Mouse (Mus musculus): Measurements from ENCODE around the gene Clstn1. TPM values are rescaled to one million over a fixed set of nuclear protein-coding genes. Genes with fewer than 3 reads are reported as not detected.

Clstn1 gene
- total RNA-seq (2022) = 100 to 1,000 TPM; 106 to 164 (median 136) TPM

DNA sequence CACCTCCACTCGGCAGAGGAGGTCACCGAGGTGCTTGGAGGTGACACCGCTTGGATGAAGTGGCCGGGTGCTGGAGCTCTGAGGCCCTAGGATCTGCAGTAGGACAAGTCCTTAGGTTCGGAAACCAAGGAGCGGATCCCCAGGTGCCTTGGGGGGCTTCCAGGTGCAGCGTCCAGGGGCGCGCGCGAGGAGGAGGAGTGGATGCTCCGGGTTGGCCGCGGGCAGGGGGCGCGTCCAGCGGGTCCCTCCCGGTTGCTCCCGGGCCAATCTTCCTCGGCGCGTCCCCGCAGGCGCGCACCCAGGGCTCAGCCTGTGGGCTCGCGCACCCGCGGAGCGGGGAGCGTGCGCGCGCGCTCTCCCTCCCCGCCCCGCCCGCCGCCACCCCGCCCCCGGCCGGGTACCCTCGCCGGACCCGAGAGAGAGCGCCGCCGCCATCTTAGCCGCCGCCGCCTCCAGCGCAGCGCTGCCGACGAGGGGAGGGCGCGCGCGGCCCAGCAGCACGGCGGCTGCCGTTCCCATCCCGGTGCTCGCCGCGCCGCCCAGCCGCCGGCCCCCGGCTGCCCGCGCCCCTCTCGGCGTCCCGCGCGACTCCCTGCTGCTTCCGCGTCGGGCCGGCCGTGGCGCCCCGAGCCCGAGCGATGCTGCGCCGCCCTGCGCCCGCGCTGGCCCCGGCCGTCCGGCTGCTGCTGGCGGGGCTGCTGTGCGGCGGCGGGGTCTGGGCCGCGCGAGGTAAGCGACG, at the start of gene Clstn1:
Gene Clstn1, plus strand, starts transcription at position 425 of the 739 bp plus-strand sequence.
- DNase-seq = no peak

DNA sequence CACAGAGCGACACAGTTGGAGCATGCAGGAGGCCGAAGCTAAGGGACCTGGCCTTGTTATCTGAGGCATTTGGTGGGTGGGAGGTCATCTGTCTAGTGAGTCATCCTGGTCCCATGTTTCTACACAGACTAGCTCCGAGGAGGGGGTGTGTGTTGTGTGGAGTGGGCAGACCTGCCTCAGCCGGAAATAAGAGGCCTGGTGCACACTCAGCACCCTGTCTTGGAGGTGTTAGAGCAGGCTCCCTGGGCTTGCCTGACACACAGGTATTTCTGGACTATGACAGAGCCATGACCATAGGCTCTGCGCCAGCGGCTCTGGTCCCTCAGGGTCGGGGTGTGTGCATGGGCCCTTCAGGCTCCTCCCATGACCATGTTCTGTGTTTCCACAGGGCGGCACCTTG, 46.8 kb upstream of the Clstn1 start:
- DNase-seq = peak; percentile 62

DNA sequence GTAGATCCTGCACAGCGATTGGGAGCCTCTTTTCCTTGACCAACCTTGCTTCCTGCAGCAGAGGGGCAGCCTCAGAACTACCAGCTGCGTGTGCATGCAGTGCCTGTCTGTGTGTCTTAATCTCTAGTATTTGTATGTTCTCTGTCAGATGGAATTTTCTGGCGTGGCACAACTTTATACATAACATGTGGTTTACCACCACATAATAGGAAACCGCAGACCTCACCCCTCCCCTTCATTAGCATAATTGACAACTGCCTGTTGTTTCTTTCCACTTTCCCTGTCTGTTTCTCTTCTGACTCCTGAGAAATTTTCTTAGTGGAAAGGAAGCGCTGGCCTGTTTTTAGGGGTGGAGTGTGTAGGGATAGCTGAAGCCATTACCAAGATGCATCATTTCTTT, 44.3 kb upstream of the Clstn1 start:
- no peak for DNase-seq

DNA sequence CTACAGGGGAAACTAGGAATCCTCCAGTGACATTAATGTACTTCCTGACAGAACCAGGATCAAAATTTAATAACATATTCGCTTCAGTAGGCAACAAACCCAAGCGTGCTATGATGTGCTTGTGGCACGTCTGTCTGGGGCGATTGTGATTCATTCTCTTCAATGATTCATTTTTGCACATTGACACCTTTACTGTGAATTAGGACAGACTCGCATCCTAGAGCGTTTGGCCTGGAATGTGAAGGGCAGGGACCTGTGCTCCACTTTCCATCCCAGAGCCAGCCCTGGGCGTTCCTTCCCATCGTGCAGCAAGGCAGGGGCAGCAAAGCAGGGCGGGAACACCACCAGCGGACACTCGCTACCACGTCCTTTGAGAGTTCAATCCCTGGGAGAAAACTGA, 43.8 kb upstream of the Clstn1 start:
- DNase-seq = no peak

DNA sequence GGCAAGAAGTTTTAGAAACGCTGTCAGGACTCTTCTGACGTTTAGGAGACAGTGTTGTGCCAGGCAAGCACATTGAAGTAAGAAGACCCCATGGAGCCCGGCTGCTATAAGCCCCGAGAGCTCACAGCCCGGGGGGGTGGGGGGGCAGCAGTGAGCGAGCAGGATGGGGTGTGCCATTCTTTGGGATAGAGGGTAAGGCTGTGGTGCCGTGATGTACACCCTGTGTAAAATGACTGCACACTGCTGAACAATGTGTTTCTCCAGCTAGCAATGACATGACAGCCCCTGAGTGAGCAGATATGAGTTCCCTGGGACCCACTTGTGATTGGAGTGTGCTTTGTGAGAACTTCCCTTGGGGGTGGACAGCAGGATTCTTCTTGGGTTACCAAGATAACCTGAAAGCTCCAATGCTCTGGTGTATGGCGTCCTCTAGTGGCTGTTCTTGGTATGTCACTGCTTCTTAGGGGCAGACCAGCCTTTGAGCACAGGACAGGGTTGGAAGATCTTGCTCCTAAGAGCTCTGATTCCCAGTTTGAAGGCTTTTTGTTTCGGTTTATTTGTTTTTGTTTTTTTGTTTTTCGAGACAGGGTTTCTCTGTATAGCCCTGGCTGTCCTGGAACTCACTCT, 43.2 kb upstream of the Clstn1 start:
- peak; percentile 64 for DNase-seq

DNA sequence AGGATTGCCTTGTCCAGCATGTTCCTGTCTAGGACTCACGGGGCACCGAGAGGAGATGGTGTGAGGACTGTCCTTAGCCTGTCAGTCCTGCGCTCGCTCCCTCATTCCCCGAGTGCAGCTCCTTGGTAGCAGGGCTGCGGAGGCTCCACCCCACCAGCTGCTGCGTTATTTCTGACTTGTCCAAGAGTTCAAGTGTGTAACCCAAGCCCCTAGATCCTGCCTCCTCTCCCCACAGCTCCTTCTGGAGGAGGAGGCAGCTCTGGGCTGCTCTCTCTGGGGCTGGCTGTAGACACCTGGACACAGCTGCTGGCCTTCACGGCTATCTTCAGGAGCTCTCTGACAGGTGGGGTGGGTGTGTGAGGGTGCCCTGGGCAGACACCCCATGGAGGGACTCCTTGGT, 41.4 kb upstream of the Clstn1 start:
- DNase-seq = no peak

DNA sequence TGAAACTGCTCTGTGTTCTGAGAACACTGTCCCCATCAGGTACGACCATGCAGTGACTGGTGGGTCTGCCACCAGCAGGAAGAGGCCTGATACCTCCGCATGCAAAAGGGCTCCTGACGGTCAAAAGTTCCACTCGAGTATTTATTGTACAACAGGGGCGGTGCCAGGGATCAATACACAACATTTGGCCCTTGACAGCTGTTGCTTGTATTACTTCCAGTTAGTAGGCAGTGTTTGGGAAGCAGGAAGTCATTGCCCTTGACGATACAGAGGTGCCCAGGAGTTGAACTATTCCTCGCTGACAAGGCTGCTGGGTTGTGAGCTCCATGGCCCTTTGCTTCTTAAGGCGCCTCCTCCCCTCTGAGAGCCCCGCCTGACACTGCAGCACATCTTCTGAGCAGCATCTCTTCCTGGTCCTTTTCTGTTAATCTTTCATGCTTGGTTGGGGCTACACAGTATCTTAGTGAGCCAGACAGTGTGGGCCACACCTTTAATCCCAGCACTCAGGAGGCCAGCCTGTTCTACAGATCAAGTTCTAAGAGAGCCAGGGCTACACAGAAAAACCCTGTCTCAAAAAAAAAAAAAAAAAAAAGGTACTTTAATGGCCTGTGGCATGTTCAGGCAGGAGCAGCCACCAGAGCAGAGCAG, 39.3 kb upstream of the Clstn1 start:
- no peak for DNase-seq

DNA sequence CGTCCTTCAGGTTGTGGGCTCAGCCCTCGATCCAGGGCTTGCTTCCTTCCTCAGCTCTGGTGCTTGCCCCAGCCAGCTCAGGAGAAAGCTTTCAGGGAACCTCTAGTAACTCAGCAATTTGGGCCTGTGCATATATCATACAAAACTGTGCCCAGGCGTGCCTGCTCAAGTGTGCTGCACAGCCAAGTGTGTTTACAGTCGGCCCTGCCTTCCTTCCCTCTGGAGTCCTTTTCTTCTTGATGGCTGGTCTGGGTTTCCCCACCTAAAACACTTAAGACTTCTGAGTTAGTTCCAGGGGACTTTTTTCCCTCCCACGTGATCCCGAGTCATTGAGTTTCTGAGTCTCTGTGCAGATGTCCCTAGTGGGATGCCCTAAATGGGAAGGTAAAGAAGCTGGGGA, 38.7 kb upstream of the Clstn1 start:
- DNase-seq = no peak

DNA sequence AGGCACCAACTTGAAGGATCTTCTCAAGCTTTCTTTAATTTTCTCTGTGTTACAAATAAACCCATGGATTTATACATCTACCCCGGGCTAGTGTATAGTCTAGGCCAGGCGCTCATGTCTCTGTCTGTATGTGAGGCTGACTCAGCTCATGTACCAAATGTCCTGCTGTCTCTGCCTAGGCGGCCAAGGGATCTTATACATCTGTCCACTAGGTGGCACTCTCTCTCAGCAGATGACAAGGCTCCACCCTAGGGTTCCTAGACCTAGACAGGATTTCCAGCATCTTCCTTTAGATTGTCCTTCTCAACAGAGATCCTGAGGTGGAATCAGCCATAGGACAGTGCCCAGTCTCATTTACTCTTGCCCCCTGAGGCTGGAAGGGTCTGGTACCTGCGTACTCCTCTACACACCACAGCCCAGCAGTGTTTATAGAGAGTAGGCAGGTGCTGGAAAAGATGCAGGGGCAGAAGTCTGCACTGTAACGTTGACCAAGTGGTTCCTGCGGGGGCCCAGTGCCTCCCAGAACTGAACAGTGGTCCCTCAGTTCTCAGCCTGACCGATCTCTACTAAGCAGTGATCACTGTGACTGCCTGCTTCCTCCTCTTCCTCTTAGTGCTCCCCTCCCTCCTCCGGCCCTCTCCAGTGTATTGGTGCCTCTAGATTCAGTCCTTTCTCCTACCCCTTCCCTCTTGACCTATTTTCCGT, 36.9 kb upstream of the Clstn1 start:
- peak; percentile 67 for DNase-seq

DNA sequence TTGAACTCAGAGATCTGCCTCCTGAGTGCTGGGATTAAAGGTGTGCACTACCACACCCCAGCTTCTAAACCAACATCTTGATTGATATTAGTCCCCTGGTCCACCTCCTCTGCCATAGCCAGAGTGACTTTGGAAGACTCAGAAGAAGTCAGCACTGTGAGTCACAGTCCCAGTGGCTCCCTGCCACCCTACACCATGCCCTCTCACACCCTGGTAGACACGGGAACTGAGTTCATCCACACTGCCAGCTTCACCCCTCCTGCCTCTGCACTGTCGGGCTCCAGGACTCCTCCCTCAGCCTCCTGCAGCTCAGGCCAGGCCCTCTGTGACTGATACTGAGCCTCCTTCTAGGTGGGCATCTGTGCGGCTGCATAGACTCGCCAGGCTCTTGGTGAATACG, 35.4 kb upstream of the Clstn1 start:
- no peak for DNase-seq

DNA sequence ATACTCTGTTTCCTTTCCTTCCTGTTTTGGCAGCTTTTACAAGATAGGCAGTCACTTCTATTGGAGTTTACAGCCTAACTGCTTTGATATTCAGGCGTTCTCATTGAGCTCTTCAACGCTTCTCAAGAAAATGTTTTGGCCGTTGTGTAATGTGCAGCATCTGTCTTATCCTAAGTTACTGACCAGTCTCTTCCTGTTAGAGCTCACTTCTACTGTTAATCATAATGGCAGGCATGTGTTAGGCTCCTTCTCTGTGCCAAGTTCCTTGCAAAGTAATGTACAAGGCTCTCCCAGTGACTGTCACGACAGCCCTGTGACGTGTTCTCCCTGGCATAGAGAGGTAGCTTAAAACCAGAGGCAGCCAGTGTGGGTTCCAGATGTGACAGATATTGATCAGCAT, 34.6 kb upstream of the Clstn1 start:
- DNase-seq = no peak

DNA sequence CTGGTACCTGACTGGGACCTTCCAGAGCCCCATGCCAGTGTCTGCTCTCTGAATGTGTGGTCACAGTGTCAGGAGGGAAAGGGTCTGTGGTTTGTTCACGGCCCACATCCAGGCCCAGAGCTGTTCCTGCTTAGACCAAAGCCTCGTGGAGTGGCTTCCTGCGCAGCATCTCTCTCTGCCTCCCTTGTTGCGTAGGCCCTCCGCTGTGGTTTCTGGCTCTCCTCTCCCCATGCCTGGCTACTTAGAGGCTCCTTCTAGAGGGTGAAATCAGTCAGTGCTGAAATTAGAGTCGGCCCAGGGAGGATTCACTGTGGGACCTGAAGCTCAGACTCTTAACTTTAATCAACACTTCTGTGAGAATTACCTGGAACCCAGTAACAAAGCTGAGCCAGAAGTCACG, 32.4 kb upstream of the Clstn1 start:
- DNase-seq = no peak

DNA sequence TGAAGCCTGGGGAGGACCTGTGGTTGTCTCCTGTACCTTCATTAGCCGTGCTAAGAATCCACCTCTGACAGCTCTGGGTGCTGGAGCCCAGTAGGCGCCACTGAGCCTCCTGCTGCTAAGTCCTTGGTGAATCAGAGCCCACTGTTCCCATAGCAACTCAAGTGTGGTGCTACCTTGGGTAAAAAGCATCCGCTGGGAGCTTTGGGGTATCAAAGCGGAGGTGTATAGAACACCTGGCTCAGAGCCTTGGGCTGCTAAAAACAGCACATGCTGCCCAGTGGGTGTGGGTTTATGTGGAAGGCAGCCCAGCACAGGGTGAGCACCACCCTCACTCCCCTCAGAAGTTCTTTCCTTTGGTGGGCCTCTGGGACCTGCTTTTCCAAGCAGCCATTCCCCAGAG, 30.2 kb upstream of the Clstn1 start:
- no peak for DNase-seq

DNA sequence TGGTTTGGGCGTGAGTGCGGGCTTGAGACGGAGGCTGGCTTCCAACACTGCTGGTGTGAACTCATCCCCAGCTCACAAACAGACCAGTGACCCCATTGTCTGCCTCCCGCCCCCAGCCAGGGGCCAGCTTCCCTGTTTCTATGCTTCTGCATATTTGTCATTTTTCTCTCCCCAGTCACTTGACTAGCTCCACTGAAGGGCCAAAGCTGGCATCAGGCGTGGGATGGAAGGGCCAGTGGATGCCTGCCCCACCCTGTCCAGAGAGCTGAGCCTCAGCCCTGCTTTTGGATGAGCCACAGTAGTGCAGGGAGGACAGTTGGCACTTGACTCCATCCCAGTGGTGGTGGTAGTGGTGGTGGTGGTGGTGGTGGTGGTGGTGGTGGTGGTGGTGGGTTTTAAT, 28.4 kb upstream of the Clstn1 start:
- DNase-seq = no peak

DNA sequence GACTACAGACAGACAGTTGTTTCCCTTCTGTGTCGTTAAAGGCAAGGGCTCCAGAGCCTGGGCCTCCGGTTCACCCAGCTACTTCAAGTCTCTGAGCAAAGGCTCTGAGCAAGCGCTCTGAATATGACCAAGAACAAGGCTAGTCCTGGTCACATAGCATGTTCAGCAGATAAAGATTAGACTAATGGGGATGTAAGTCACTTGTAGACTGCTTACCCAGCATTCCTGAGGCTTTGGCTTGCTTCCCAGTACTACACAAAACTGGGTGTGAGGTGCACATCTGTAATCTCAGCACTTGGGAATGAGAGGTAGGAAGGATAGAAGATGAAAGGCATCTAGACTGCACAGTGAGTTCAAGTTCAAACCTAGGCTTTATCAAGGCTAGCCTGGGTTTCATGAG, 27.9 kb upstream of the Clstn1 start:
- no peak for DNase-seq

DNA sequence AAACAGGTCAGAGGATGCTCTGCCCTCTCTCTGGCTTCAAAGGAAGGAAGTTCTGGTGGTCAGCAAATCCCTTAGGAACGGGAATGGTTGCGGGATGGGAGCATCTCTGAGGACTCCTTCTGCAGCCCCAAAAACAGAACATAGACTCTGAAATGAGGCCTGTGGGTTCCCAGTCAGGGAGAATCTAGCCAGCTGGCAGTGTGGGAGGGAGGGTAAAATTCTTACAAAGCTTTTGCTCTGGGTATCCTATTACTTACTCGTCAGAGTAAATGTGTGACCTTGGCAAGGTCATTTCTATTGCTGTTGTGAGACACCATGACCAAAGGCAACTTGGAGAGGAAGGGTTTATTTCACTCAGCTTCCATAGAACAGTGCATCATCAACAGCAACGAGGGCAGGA, 24.9 kb upstream of the Clstn1 start:
- DNase-seq = no peak

DNA sequence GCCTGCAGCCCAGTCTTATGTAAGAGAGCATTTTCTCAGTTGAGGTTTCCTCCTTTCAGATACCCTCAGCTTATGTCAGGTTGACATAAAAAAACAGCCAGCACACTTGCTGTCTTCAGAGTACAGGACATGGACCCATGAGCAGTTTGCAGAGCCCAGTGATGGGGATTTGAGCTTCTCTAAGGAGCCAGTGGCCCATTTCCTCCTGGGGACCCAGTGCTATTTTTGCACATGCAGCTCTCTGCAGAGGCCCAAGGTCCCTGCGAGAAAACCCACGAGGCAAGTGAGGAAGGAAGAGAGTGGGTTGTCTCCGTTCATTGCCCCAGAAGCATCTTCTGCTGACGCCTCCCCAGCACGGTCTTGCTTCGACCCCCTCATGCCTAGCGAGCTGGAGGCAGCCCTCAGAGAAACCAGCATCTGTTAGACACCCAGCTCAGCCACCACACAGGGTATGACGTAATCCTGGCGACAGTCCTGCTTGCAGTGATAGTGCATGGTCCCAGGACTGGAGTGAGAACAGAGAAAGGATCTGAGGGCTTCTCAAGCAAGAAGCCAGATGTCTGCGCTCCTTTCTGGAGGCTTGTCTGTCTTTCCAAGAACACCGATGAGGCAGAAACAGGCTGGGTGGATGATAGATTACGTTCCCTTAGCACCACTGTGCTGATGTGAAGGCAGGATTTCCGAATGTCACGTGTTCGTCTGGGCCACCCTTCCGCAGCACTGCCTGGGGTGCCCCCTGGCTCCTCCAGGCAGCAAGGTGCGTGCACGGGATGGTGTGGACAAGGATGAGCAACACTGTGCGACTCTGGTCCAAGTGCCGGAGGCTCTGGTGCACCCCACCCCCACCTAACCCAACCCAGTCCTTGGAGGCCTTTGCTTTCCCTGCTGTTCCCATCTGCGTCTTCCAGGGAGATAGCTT, 24.0 kb upstream of the Clstn1 start:
- DNase-seq = no peak

DNA sequence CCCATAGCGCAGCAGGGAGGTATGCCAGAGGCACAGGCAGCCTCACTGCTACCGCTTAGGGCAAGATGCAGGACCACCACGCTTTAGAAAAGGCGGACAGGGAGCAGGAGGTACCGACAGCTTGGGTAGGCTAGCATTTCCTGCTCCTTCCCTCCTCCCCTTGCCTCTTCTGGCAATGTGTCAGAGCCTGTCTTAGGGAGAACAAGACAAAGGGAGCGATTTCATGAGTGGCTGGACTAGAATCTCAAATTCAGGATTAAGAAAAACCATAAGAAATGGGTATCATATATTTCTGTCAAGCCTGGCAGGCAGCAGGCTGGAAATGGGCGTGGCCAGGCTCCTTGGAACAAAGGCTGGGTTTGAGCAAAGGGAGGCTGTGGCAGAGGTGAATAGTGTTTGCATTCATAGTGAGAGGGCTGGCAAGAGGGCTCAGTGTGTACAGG, 23.3 kb upstream of the Clstn1 start:
- no peak for DNase-seq

DNA sequence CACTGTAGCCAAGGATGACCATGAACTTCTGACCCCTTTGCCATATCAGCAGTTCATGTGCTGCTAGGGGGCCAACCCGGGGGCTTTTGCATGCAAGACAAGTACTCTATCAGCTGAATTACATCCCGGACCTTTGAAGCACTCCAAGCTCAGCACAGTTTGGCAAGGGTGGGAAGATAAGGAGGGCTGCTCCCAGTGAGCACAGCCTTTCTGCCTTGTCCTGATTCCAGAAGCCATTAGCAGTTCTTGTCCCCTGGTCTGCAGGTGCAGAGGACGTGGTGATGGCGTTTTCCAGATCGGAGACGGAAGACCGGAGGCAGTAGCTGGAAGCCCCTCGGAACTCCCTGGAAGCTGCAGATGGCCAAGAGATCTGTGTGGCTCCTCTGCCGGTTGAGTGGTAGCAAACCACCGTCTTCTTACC, 22.3 kb upstream of the Clstn1 start:
- no peak for DNase-seq

DNA sequence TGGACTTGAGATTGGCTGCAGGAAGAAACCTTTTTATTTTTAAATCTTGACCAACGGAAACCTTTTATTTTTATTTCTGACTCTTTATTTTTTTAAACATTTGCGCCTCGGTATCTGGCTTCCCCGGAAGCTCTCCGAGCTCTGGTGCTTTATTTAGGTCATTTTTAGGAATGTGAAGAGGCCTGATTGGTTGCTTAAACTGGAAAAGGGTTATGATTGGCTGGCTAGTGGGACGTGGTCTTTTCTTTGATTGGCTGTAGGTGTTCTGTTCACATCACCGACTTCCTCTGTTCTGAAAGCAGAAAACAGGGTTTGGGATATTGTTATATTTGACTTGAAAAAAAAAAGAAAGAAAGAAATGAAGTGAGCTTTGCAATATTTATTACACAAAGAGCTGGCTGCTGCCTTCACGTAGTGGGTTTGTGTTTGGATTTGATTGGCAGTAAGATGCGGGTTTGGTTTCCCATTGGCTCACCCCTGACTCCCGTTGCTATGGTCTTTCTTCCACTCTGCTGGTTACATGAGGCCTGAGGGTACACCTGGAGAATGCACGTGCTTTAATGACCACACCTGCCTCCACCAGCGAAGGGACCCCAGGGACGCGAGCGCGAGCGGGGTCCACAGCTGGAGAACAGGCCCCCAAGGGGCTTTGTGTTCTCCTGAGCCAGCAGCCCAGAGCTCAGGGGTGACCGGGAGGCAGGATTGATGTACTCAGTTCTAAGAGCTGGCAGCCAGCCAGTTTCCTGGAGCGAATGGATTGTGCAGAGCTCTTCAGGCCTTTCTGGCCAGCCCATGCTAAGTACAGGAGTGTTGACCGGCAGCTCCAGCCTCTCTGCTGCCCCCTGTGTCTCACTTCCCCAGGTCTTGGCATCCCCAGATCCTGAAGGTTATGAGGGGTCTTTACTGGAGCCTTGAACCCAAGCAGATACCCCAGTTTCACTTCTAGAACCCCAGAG, 21.5 kb upstream of the Clstn1 start:
- peak; percentile 38 for DNase-seq

Data from adrenal gland, adult 8-10 months (tissue).